Mouse (Mus musculus) G1E-ER4 (cell line): ENCODE measurements around the gene Cd3e. TPM values are rescaled to one million over a fixed set of nuclear protein-coding genes. Genes with fewer than 3 reads are reported as not detected.

Experiments
- GATA1 ChIP-seq: IDR thresholded peaks from one replicate; pipeline ENCODE4 v1.8.0; 2012; ENCODE audit warnings: low read length, inconsistent platforms
- polyA plus RNA-seq: library from polyadenylated mRNA; stranded (reverse); fragments of >175 nt; gene quantifications from 2 replicates; pipeline ENCODE4 v1.2.3, GENCODE M21; 2012

Gene Cd3e
- polyA plus RNA-seq, 1 experiment, result not detected

DNA sequence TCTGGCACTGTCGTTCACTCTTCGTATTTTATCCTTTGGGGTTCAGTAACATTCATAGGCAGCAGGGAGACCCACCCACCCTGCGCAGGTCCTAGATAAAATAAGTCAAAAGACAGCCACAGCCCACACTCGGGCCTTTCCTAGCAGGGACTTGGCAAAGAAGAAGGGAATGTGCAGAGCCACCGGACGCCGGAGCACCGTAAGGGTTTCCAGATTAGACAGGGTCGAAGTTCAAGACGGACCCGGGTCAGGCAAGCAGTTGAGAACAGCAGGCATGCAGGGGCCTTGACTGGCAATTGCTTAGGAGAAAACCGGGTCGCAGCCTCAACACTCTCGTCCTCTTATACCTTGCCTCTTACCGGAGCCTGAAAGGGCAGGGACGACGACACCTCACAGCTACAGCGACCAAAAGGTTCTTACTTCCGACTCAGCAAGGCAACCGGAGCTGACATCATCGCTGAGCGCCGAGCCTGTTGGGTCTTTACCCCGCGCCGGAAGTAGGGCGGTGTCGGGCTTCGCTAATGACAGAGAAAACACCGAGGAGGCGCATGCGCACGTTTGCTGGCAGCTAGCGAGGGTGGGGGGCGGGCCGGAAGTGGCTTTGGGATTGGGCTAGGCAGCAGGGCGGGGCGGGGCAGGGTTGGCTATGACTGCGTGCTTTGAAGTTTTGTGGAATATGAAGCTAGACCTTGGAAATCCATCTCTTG is 44.1 kb downstream of the Cd3e start, which contains the start of gene Ube4a:
Gene Ube4a (minus strand): TSS at position 475 of the 707 bp plus-strand sequence.
- no peak for TF ChIP-seq GATA1

DNA sequence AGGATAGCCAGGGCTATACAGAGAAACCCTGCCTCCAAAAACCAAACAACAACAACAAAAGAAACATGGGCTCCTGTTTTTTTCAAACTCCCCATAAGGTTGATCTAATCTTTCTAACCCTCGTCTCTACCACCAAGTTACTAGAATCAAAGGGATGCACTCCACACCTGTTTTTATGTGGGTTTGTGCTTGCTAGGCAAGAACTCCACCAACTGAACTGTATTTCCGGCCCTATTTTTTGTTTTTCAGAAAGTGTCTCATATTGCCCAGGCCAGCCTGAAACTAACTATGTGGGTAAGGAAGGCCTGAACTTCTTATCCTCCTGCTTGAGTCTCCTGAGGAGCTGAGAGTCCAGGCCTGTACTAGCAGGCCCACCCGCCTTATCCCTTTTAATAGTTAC is 55.0 kb downstream of the Cd3e start:
- TF ChIP-seq GATA1, result no peak

Other genes with a start within 250 kb of the Cd3e start
- 10.5 and 18.3 TPM in 2 replicates for gene Arcn1, start 241.8 kb downstream of the Cd3e start, polyA plus RNA-seq
- 0.94 and 1.0 TPM in 2 replicates for gene Ift46, start 241.7 kb downstream of the Cd3e start, polyA plus RNA-seq
- gene Tmem25, start 210.3 kb downstream of the Cd3e start, polyA plus RNA-seq, result 0.17 TPM in 1 of 2 replicates, not detected in the other
- gene Ttc36, start 206.6 kb downstream of the Cd3e start, polyA plus RNA-seq, result 0.45 and 0.76 TPM in 2 replicates
- 12.4 and 13.1 TPM in 2 replicates for gene Kmt2a, start 128.3 kb downstream of the Cd3e start, polyA plus RNA-seq
- 49.1 and 57.0 TPM in 2 replicates for gene Atp5l, start 88.9 kb downstream of the Cd3e start, polyA plus RNA-seq
- 1.8 and 2.0 TPM in 2 replicates for gene Ube4a, start 44.0 kb downstream of the Cd3e start, polyA plus RNA-seq
- 0.05 and 0.15 TPM in 2 replicates for gene Cd3g, start 29.2 kb downstream of the Cd3e start, polyA plus RNA-seq
- gene Cd3d, start 27.8 kb downstream of the Cd3e start, polyA plus RNA-seq, result not detected in 2 replicates
- not detected in 2 replicates for gene Mpzl2, start 30.2 kb upstream of the Cd3e start, polyA plus RNA-seq
- 0.02 and 0.08 TPM in 2 replicates for gene Mpzl3, start 45.6 kb upstream of the Cd3e start, polyA plus RNA-seq
- not detected in 2 replicates for gene Jaml, start 69.6 kb upstream of the Cd3e start, polyA plus RNA-seq
- not detected in 2 replicates for gene Scn2b, start 108.2 kb upstream of the Cd3e start, polyA plus RNA-seq
- gene Scn4b, start 128.8 kb upstream of the Cd3e start, polyA plus RNA-seq, result not detected in 2 replicates
- not detected in 2 replicates for gene BC049352, start 172.4 kb upstream of the Cd3e start, polyA plus RNA-seq
- gene Tmprss4, start 194.5 kb upstream of the Cd3e start, polyA plus RNA-seq, result not detected in 2 replicates